In the genomic region with DNA sequence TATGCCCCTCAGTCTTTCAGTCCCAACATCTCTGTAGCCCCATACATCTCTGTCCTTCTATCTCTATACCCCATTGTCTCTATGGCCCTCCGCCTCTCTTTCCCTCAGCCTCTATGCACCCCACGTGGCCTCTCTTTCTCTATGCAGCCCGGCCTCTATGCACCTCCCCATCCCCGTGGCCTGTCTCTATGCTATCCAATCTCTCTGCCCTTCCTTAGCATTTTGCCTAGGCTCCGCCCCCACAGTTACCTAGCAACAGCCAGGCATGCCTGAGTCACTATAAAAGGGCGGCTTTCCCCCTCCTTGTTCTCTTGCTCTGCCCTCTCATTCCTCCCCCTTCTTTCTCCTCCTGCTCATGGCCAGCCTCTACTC, we compare ENCODE assay signal across 8 mouse cellular contexts. TPM values are rescaled to one million over a fixed set of nuclear protein-coding genes. Genes with fewer than 3 reads are reported as not detected.
DNase-seq lines count a peak whose midpoint lies in the region; ATAC-seq lines count a peak whose summit lies in the region.

No protein-coding gene starts in this region.

- no peaks in the 10 kb centered on the region for H3K4me1 ChIP-seq in hindbrain, embryonic 16.5 days (ENCODE audit: control insufficient read depth, insufficient read depth, low read depth, low read length)

- H3K9ac ChIP-seq in hindbrain, embryonic 16.5 days (ENCODE audit: low read depth, low read length) = peak overlapping the region; percentile 55

- H3K27me3 ChIP-seq in hindbrain, embryonic 16.5 days (replicated peaks; ENCODE audit: control insufficient read depth, insufficient read depth, low read length) = no peaks in the 10 kb centered on the region

- peak overlapping the region; percentile 56 for H3K4me2 ChIP-seq in hindbrain, embryonic 16.5 days (ENCODE audit: low read length)

- H3K36me3 ChIP-seq in hindbrain, embryonic 16.5 days (ENCODE audit: control insufficient read depth, insufficient read depth, low read length) = no peaks in the 10 kb centered on the region

- peak overlapping the region; percentile 38 for H3K4me3 ChIP-seq in hindbrain, embryonic 16.5 days (ENCODE audit: low read length)

- peak; percentile 95 for ATAC-seq in hindbrain, embryonic 16.5 days

- H3K9me3 ChIP-seq in hindbrain, embryonic 16.5 days (ENCODE audit: control insufficient read depth, low read length) = no peaks in the 10 kb centered on the region

- DNase-seq in WW6 (ENCODE audit: low read depth, low spot score) = peak; percentile 66
- DNase-seq in cerebellum, postnatal 4 days (ENCODE audit: low spot score in 2 of 2) = peak; percentile 29 to 71
- peak; percentile 45 for DNase-seq in gastrocnemius, adult 18-20 months (ENCODE audit: low spot score)
- DNase-seq in left cerebral cortex, adult 11 months (ENCODE audit: low spot score) = peak; percentile 77
- peak; percentile 89 for DNase-seq in lung, postnatal 36 days
- peak; percentile 76 for DNase-seq in right cerebral cortex, adult 18-20 months
- DNase-seq in urinary bladder, postnatal 14 days (ENCODE audit: low spot score) = peak; percentile 80

- H3K27ac ChIP-seq in hindbrain, embryonic 16.5 days (ENCODE audit: low read depth, low read length) = peak overlapping the region; percentile 53

- 17% methylated on average over 6 of the region's 6 CpGs for WGBS in hindbrain, embryonic 16.5 days

RNA-seq across cellular contexts. Expression of a gene that starts 11.8 kb away (rescaled TPM):
- total RNA-seq in gastrocnemius, adult 18-20 months (2021) = 10 to 100 TPM; 26.9 to 28.6 TPM
- 107 and 112 TPM in 2 replicates for polyA plus RNA-seq in hindbrain, embryonic 16.5 days (2015; fragmentation: Nextera tagmentation; extraction: Ambion mirVana)

Comparison
In these comparisons a context has a peak if more than half of its experiments do, and no peak if none do; other contexts are left out.
1. Peak in every context shown above with its lines: DNase-seq, ATAC-seq, H3K4me3 ChIP-seq and H3K27ac ChIP-seq.